Mouse (Mus musculus) monocyte, adult 5-6 weeks (primary cell): ENCODE results near the gene Snw1. TPM values are rescaled to one million over a fixed set of nuclear protein-coding genes. Genes with fewer than 3 reads are reported as not detected.

Experiments
- ATAC-seq: fragments of 153-309, 156-312 bp; replicated peaks from 2 replicates; pipeline ENCODE4 v1.8.0; 2017; ENCODE audit warnings: mild to moderate bottlenecking; ENCODE audit not compliant: low TSS enrichment, insufficient number of reproducible peaks, severe bottlenecking, poor library complexity, low FRiP score
- total RNA-seq: library from RNA; stranded (forward); fragments of 200-1000, 200-491, 200-594 nt; gene quantifications from 3 replicates; pipeline ENCODE4 v1.2.3, GENCODE M21; 2017

The Snw1 gene
- total RNA-seq, 1 experiment from 2014 or later, result 147 TPM

GRCm38 (mm10) chr12:87426354-87427031 is 45.6 kb downstream of the Snw1 start:
- no peak for ATAC-seq

- ATAC-seq, result no peak
Measured at GRCm38 (mm10) chr12:87424516-87424915, 47.6 kb downstream of the Snw1 start.

GRCm38 (mm10) chr12:87423700-87424099 is 48.4 kb downstream of the Snw1 start:
- ATAC-seq, result no peak

GRCm38 (mm10) chr12:87421708-87422507 is 50.2 kb downstream of the Snw1 start:
- ATAC-seq, result no peak

GRCm38 (mm10) chr12:87419974-87420485 is 52.0 kb downstream of the Snw1 start:
- ATAC-seq, result no peak

- no peak for ATAC-seq
Measured at GRCm38 (mm10) chr12:87418921-87419320, 53.2 kb downstream of the Snw1 start.

GRCm38 (mm10) chr12:87416690-87417089 is 55.4 kb downstream of the Snw1 start:
- ATAC-seq, result peak; percentile 70; the same call in 1 of the 2 replicates

- ATAC-seq, result no peak
Measured at GRCm38 (mm10) chr12:87415358-87415757, 56.7 kb downstream of the Snw1 start.

GRCm38 (mm10) chr12:87413179-87413790 is 58.8 kb downstream of the Snw1 start:
- ATAC-seq, result peak; percentile 75

GRCm38 (mm10) chr12:87410999-87411398 is 61.1 kb downstream of the Snw1 start:
- ATAC-seq, result no peak

GRCm38 (mm10) chr12:87409123-87409522 is 63.0 kb downstream of the Snw1 start:
- no peak for ATAC-seq

- peak; percentile 57 for ATAC-seq
Measured at GRCm38 (mm10) chr12:87407869-87408605, 64.0 kb downstream of the Snw1 start.

- no peak for ATAC-seq
Measured at GRCm38 (mm10) chr12:87405721-87406120, 66.4 kb downstream of the Snw1 start.

GRCm38 (mm10) chr12:87405165-87405564 is 66.9 kb downstream of the Snw1 start:
- no peak for ATAC-seq

- ATAC-seq, result no peak
Measured at GRCm38 (mm10) chr12:87401883-87402282, 70.2 kb downstream of the Snw1 start.

GRCm38 (mm10) chr12:87399119-87399819 is 72.8 kb downstream of the Snw1 start:
- no peak for ATAC-seq
